Mouse (Mus musculus) left cerebral cortex, postnatal 4 days (tissue): ENCODE measurements around the gene Dock6. TPM values are rescaled to one million over a fixed set of nuclear protein-coding genes. Genes with fewer than 3 reads are reported as not detected.

Source experiments
- DNase-seq: peaks from one replicate; pipeline ENCODE4 v3.0.0-alpha.2; 2022
- intact Hi-C: fragments of 180-260 bp; cut with DNase I; formaldehyde crosslinking; loops from one replicate; pipeline ENCODE4 v1.15.1; 2025
- total RNA-seq, 2 experiments: library from RNA; stranded (reverse); gene quantifications; 2 replicates each; pipeline ENCODE4 v1.2.3; 2021

Gene Dock6
- total RNA-seq, 2 experiments from 2014 or later, result 28.9 to 29.2 TPM

DNA sequence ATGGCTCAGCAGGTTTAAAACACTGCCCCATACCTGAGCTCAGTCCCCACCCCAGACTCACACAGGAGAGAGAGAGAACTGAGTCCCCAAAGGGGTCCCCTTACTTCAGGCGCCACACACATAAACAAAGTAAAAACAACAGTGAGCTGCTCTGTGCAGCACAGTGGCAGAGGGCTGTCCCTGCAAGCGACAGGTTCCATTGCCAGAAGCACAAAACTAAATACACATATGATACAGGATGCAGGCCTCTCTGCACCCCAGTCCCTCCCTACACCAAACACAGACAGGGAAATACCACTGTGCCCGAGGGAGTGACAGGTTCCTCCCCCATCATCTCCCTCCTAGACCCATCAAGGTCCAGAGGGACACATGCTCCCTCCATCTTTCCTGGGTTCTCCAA, 5.0 kb downstream of the Dock6 start:
- intact Hi-C loops, result no loop called here
- no peak for DNase-seq

DNA sequence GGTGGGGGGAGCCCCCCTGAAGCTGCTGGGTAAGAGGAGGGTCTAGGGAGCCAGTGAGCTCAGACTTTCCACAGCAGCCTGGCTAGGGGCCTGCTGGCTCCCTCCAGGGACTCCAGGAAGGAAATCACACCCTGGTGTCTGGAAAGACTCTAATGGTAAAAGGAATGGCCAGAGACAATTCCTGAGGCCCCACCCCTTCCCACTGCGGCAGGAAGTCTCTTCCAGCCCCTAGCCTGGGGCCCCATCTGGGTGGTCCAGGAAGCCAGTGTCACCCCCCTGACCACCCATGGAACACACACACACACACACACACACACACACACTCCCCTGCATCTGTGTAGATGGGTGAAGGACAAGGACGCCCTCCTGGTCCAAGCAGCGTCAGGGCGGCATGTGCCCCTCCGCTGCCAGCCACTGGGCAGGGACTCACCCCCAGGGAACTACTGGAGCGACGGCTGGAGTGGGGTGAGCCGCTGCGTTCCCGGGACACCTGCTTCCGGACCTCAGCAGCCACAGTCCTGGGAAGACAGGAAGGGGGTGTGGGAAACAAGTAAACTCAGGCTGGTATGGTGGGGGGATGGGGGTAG, 5.6 kb downstream of the Dock6 start:
- intact Hi-C loops, result no loop called here
- DNase-seq, result no peak

DNA sequence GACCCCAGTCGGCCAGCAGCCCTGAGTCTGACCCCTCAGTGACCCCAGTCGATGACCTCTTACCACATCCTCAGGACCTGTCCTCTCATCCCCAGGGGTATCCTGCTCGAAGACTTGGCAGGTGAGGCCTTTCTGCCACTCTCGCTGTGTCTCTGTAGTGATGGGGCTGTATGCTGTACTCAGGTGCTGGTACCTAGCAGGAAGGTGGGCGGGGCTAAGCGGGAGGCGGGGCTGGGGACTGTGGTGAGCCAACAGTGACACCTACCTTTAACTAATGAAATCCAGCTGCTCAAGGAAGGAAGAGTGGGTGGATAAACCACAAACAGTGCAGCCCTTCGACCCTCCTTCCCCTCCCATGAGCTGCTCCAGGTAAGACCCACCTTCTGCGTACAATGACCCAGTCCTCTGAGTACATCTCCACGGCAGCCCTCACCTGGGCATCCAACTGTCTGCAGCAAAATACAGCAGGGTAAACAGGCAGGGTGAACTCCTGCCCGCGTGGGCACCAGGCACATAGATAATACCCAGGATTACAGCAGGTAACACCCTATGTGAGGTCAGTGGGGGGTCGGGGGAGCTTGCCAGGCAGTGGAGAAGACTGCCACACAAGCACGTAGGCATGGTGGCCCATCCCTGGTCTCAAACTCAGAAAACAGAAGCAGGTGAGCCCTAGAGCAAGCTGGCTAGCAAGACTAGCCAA, 6.9 kb downstream of the Dock6 start:
- no peak for DNase-seq

DNA sequence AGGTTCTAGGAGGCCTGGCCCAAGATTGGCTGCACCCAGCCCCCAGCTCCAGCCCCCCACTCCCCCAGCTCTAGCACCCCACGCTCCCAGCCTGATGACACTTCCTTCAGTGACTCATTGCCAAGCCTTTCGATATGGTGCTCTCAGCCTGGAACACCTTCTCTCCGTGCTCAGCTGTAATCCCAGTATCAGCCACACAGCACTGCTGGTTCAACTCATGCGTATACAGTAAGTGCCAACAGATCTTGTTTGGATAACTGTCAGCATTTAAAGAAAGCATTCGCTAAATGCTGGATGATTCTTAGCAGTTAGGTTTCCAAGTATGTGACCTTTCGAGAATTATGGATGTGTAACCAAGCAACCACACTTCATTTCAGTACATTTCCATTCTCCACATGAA, 9.3 kb downstream of the Dock6 start:
- intact Hi-C loops, result no loop called here
- DNase-seq, result no peak

More for the DNA sequence above, 6.9 kb downstream of the Dock6 start:
- intact Hi-C loops, result no loop called here

DNA sequence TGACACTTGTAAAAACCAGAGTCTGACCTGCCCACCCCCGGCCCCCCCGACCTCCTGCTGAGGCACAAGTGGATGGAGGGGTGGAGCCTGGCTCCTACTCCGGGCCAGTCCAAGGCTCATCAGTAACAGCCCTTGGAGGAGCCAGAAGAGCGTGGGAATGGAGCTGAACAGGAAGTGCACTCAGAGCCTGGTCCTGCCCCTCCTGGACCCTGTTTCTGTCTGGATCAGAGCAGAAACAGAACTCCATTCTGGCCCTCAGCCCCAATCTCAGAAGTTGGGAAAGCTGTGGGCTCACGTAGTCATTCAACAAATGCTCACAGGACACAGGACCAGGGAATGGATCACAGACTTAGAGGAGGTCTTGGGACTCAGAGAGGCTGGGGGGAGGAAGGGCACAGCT, 10.0 kb downstream of the Dock6 start:
- intact Hi-C loops, result no loop called here

DNA sequence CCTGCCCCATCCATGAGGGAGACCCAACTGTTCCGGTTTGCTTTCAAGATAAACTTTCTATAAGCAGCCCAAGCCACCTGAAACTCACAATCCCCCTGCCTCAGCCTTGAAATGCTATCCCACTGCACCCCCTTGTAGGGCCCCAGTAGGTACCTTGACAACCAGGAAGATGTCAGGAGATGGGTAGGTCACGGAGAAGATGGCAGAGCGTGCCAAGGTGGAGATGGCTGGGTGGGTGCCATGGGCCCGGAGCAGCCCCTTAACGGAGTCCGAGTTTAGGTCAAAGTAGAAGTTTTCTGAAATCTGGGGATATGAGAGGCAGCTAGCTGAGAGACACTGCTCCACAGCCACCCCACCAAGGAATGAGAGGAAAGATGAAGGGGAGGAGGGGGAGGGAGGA, 11.1 kb downstream of the Dock6 start:
- DNase-seq, result no peak
- intact Hi-C loops, result no loop called here

More for the DNA sequence above, 10.0 kb downstream of the Dock6 start:
- no peak for DNase-seq

DNA sequence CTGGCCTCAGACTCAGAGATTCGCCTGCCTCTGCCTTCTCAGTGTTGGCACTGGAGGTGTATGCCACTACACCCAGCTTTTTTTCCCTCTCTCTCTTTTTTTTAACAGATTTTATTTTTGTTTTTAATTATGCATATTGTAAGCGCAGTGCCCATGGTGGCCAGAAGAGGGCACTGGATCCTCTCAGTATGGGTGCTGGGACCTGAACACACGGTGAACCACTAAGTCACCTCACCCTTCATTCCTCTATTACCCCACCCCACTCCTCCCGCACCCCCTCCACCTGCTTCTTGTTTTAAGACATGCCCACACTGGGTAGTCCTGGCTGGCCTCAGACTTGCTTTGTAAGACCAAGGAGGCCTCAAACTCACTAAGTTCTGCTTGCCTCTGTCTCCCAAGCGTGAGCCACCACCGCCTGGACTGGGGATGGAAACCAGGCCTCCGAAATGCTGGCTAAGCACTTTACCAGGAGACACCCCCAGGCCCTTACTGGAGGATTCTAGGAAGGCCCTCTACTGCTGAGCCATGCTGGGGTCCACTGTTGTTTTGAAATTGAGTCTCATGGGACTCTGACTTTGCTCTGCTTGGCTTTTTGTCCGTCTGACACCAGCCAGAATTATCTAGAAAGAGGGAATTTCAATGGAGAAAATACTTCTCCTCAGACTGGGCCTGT, 12.2 kb downstream of the Dock6 start:
- intact Hi-C loops, result no loop called here
- peak; percentile 43 for DNase-seq

DNA sequence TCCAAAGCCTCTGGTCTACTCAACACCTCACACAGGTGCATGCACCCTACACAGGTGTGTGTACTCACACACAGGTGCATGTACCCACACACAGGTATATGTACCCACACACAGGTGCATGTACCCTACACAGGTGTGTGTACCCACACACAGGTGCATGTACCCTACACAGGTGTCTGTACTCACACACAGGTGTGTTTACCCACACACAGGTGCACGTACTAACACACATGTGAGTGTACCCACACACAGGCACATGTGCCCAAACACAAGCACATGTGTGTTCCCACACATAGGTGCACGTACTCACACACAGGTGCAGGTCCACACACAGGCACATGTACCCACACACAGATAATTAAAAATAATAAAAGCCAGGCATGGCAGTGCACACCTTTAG, 14.7 kb downstream of the Dock6 start:
- no peak for DNase-seq
- intact Hi-C loops, result no loop called here

DNA sequence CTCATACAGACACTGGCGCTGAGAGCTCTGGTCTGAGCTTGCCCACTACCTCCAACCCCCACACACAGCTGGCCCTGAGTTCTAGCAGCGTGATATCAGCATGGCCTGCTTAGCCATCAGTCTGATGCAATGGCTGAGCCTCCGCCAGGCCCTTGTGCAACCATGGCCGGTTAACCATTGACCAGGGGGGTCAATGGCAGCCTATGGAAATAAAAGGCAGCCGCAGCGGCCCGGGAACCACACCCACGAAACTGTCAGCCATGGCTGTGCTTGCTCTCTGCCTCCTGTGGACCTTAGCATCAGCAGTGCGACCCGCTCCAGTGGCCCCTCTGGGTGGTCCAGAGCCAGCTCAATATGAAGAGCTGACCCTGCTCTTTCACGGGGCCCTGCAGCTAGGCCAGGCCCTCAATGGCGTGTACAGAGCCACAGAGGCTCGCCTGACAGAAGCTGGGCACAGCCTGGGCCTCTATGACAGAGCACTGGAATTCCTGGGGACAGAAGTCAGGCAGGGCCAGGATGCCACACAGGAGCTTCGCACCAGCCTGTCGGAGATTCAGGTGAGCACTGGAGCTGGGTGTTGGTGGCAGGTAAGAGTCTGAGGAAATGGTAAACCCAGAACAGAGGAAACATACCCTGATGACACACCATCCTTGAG, 17.1 kb downstream of the Dock6 start, which contains the start of gene Angptl8:
Angptl8 (plus strand) TSS at position 253 of the 655 bp plus-strand sequence.
- intact Hi-C loops, result no loop called here
- DNase-seq, result no peak

DNA sequence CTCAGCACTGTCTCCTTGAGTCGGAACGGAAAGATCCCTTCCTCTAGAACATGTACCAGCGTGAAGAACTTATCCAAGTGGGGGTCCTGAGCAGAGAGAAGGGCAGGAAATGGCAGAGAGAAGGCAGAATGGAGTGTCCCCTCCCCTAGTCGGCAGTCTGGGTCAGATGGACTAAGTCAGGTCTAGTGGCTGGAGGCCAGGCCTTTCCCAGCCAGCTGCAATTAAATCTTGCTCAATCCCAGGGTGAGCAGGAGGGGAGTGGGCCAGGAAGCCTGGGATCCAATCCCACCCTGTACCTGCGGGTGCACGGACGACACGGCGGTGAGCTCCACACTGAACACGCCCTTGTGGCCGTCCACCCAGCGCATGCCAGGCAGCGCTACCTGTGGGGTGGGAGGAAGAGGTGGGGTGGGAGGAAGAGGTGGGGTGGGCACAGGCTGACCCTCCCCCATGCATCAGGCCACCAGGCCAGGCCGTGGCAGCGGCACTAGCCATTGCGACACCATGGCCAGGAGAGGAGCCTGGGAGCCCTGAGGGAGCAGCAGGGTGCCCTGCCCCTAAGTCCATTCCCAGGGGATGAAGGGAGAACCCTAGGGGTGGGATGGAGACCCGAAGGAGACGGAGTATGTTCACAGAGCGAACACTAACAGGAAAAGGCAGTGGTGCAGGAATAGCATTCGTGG, 20.7 kb downstream of the Dock6 start:
- no peak for DNase-seq
- intact Hi-C loops, result no loop called here

DNA sequence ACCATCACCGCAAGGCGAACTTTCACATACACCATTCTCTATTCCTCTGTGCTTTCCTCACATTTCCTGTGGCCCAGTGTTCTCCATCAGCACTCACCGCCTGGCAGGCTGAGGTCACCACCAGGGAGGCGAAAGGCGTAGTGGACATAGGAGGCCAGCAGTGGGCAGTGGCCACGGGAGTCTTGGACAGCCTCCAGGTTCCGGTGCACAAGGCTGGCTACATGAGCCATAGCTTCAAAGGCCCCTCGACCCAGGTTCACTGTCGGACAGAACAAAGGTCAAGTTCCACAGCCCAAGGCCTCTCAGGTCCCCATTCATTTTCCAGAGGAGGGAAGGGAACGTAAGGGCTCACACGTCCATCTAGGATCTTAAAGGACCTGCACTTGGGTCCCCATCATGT, 21.5 kb downstream of the Dock6 start:
- intact Hi-C loops, result no loop called here
- no peak for DNase-seq

DNA sequence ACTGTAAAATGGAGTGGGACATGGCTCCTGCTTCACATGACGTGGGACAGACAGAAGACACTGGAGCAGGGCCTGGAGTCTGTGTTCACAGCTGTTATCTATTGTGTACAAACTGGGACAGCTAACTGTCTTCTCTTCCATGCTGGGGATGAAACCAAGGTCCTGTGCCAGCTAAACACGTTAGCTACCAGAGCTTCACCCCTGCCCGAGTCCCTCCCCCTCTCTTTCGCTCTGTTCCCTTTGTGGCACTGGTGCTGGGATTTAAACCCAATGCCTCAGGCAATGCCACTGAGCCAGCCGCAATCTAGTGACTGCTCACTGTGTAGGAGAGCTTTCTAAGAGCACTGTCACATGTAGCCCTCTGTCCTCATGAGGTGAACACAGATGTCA, 22.0 kb downstream of the Dock6 start:
- intact Hi-C loops, result no loop called here

DNA sequence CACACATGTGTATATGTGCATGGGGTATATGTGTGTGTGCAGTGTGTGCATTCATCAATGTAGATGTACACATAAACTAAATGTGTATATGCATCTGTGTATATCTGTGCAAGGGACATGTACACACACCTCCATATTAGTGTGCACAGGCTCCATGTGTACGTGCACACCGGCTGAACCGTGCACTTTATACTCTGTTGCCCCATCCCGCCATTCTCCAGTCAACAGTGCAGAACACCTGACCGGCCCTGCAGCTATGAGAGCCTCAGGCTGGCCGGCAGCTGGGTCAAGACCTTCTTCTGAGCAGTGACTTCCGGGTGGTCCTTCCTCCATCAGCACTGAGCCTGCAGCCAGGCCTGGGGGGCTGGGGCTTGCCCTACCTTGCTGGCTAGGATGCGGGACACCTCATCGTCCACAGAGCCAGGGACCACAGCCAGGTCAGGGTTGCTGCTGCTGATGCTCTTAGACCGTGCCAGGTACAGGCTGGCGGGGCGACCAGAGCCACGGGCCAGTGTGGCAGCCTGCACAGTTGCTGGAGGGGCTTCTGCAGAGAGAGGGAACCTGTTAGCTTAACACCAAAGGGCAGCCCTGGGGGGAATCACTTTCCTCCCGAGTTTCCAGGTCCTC, 22.5 kb downstream of the Dock6 start:
- intact Hi-C loops, result no loop called here
- DNase-seq, result no peak

More for the DNA sequence above, 22.0 kb downstream of the Dock6 start:
- DNase-seq, result no peak

DNA sequence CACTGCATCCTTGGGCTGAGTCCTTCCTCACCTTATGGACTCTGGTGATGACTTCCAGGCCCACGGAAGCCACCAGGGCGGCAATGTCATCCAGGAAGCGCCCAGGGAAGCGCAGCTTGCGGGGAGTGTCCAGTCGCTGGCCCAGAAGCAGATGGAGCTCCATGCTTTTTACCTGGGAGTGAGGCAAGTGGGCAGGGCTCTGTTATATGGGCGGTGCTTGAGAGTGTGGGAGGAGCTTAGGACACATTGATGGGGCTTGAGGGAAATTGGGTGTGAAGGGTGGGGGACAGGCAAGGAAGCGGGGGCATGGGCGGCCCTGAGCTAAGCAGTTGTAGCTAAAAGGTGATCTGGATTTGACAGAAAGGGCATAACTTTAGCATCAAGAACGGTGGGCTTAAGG, 28.1 kb downstream of the Dock6 start:
- intact Hi-C loops, result no loop called here
- no peak for DNase-seq

DNA sequence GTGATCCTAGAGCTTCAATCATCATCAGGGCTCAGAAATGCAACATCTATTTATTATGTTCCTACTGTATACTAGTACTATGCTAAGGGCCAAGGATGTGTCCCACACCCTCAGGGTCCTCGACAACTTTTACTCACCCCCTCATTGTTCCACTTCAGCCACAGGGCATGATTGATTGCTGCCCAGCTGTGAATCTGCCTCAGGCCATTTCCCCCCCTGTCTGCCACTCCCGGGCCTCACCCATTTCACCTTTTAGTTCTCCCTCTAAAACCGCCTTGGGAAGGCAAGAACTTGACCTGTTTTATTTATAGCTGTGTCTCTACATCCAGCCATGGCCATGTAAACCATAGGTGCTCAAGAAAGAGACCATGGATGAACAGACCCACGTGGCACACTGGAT, 28.5 kb downstream of the Dock6 start:
- intact Hi-C loops, result no loop called here
- no peak for DNase-seq

DNA sequence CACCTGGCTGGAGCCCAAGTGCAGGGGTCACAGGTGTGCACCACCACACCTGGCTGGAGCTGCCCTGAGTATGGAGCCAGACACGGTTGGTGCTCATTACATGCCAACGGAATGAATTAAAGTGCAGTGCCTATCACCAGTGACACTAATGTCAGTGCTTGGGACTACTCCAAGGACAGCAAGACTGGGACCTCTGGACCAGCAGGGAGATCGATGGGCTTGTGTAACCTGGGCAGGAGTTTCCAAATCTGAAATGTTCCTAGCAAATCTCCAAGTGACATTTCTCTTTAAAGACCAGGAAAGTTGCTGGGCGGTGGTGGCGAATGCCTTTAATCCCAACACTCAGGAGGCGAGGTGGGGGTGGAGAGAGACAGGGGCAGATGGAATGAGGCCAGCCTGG, 29.7 kb downstream of the Dock6 start:
- no peak for DNase-seq
- intact Hi-C loops, result no loop called here

DNA sequence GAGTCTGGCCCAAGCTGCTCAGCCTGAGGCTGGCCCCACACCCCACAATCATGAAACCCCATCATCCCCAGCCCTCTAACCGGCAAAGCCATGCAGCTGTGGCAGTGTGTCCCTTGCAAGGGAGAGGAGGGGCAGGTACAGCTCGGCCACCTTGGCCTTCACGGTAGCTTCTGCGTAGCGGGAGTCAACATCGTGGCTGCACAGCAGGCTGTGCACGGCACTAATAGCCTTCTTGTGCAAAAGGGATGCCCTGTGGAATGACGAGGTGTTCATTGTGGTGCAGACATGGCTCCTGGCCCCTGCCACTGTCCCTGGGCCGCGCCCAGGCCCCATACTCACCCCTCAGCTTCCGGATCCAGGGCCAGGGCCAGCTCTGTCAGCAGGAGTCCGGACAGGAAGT, 32.3 kb downstream of the Dock6 start:
- intact Hi-C loops, result no loop called here
- no peak for DNase-seq

DNA sequence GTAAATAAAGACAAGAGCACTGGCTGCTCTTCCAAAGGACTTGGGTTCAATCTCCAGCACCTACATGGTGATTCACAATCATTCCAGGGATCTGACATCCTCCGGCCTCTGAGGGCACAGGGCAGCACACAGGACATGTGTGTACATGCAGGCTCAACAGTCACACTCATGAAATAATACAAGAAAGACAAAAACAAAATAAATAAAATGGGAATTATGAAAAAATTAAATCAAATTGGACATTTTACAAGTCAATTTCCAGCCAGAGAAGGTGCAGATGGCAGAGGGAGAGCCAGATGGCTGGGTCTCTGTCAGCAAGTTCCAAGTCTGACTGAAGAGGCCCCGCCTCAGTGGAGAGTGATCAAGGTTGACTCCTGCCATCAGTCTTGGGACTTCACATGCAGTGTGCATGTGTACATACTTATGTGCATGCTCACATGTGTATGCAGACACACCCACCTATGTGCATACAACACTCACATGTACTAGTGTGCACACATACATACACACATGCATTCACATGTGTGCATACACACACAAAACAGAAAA, 33.2 kb downstream of the Dock6 start:
- intact Hi-C loops, result no loop called here
- DNase-seq, result no peak

DNA sequence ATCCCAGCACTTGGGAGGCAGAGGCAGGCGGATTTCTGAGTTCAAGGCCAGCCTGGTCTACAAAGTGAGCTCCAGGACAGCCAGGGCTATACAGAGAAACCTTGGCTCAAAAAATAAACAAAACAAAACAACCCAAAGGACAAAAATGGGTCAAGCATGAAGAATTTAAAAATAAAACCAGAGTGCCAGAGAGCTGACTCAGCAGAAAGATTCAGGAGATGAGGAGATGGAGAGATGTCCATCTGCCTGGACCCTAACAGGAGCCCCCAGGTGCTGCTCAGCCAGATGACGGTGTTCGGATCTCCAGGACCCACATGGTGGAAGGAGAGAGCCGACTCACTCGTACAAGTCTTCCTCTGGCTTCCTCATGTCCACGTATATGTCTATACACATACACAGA, 33.9 kb downstream of the Dock6 start:
- intact Hi-C loops, result no loop called here
- DNase-seq, result no peak

DNA sequence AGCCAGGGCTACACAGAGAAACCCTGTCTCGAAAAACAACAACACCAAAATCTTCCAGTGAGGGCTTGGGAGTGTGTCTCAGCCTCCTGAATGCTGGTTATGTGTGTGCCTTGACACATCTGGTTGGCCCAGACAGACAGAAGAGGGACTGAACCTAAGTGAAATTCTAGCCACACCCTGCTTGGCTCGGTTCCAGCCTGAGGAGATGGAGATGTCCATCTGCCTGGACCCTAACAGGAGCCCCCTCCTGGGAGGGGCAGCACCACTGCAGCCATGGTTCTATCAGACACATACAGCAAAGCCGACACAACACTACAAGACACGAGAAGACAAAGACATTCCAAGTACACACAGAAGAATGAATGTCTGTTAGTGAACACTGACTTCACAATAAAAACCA, 34.3 kb downstream of the Dock6 start:
- DNase-seq, result no peak
- intact Hi-C loops, result no loop called here
